Mouse (Mus musculus) lung, adult 2 months (tissue): ENCODE results near the gene Rnf11.

Source experiments
- CTCF ChIP-seq: fragments of 200-500 bp; IDR thresholded peaks from 2 replicates; pipeline ENCODE4 v1.5.1; 2011; ENCODE audit warnings: mild to moderate bottlenecking, low read length, control low read depth; ENCODE audit not compliant: insufficient read depth
- POLR2A ChIP-seq: fragments of 200-500 bp; IDR thresholded peaks from 2 replicates; pipeline ENCODE4 v1.6.1; 2011; ENCODE audit warnings: low read depth, mild to moderate bottlenecking, control low read depth, low read length, borderline replicate concordance; ENCODE audit errors: extremely low read depth

DNA sequence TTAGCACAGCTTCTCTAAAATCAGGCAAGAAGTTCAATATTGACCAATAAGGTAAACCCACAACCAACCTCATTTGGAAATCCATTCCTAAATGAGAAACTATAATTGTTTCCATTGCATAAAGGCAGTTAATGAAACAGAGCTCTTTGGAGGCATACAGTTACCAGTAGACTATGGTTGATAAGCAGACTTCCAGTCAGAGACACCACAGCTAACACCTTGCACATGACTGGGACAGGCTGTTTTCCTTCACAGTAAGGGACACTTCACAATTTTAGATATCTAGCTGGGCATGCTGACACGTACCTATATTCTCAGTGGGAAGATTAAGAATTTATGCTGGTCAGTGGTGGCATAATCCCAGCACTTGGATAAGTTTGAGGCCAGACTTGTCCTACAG is 38.6 kb downstream of the Rnf11 start:
- TF ChIP-seq POLR2A, result no peak
- no peak for TF ChIP-seq CTCF
